23 mouse cellular contexts compared by ENCODE assay signal in the genomic region with DNA sequence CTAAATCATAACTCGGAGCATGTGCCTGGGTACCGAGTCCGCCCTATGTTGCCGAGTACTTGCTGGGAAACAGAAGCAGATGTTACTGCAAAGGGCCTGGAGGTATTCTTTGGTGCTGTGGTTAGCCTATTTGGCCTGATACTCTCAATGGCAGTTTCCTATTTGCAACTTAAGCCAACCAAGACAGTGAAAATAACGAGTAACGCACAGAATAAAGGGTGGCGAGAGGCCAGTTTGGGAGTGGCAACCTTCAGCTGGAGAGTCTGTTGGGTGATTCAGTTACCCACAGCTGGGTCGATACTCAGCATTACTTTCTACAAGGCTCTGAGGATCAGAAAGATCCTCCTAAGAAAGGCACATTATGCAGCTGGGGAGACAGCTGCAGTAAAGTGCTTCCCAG.
A peak's percentile ranks its signal among the peaks of the same experiment; 100 is the strongest.
DNase-seq lines count a peak whose midpoint lies in the region; ATAC-seq and TF ChIP-seq lines count a peak whose summit lies in the region.
"Had no signal": no experiment of that assay in that cellular context is flagged by ENCODE, and none has a peak within 500 bp of the region (broad histone marks: within the 10 kb centered on the region; RNA-seq: fewer than 3 reads in every experiment).

No protein-coding gene starts in this region.

- no peak overlapping the region for H3K4me2 ChIP-seq in lung, embryonic 14.5 days
- H3K4me2 ChIP-seq in embryonic facial prominence, embryonic 14.5 days (ENCODE audit: low read depth, low read length) = no peak overlapping the region
- H3K4me2 ChIP-seq in limb, embryonic 15.5 days = no peak overlapping the region
- H3K4me2 ChIP-seq in hindbrain, embryonic 11.5 days (replicated peaks; ENCODE audit: low read depth, low read length) = no peak overlapping the region
- H3K4me2 ChIP-seq: forebrain, embryonic 13.5 days; heart, embryonic 13.5 days; hindbrain, embryonic 12.5 days had no signal

- WGBS in lung, embryonic 14.5 days = 59% methylated on average over 8 of the region's 8 CpGs
- 55% methylated on average over 8 of the region's 8 CpGs for WGBS in embryonic facial prominence, embryonic 14.5 days
- WGBS in limb, embryonic 15.5 days = 48% methylated on average over 8 of the region's 8 CpGs
- WGBS in hindbrain, embryonic 11.5 days = 92% methylated on average over 8 of the region's 8 CpGs

- no peak for DNase-seq in lung, embryonic 14.5 days
- DNase-seq in lung, postnatal 4 days = no peak
- peak; percentile 47 for DNase-seq in 3T3-L1 (ENCODE audit: low read depth, low spot score)
- peak; percentile 49 for DNase-seq in embryonic facial prominence, embryonic 14.5 days (ENCODE audit: low spot score)
- no peak for DNase-seq in c-Kit-positive CD71-positive TER-119-positive erythroid progenitor cells, embryonic 14.5 days (ENCODE audit: low spot score)
- DNase-seq in hindbrain, embryonic 11.5 days (ENCODE audit: low spot score) = no peak
- DNase-seq: adrenal gland, postnatal 10 days; B cell, adult 2 months; cerebellum, adult 11-12 months; cerebellum, adult 9-10 months; cerebellum, postnatal 25 days; forebrain, postnatal 0 days; gastrocnemius, postnatal 36 days; heart, adult 11 months; heart, postnatal 36 days had no signal

- no peaks in the 10 kb centered on the region for H3K27me3 ChIP-seq in lung, embryonic 14.5 days (ENCODE audit: insufficient read depth, low read length)
- H3K27me3 ChIP-seq in embryonic facial prominence, embryonic 14.5 days (replicated peaks; ENCODE audit: control insufficient read depth, insufficient read depth, low read length) = no peaks in the 10 kb centered on the region
- H3K27me3 ChIP-seq in limb, embryonic 15.5 days = no peaks in the 10 kb centered on the region
- H3K27me3 ChIP-seq in hindbrain, embryonic 11.5 days (ENCODE audit: control insufficient read depth, insufficient read depth, low read length) = no peaks in the 10 kb centered on the region
- H3K27me3 ChIP-seq: forebrain, embryonic 13.5 days; heart, embryonic 13.5 days; hindbrain, embryonic 12.5 days had no signal

- H3K9me3 ChIP-seq in lung, embryonic 14.5 days (ENCODE audit: low read depth, low read length) = no peaks in the 10 kb centered on the region
- no peaks in the 10 kb centered on the region for H3K9me3 ChIP-seq in embryonic facial prominence, embryonic 14.5 days (ENCODE audit: control insufficient read depth, low read length)
- H3K9me3 ChIP-seq in limb, embryonic 15.5 days = no peaks in the 10 kb centered on the region
- no peaks in the 10 kb centered on the region for H3K9me3 ChIP-seq in hindbrain, embryonic 11.5 days (ENCODE audit: control insufficient read depth, low read length)
- H3K9me3 ChIP-seq: forebrain, embryonic 13.5 days; G1E; heart, embryonic 13.5 days; hindbrain, embryonic 12.5 days had no signal

- H3K27ac ChIP-seq in lung, embryonic 14.5 days (ENCODE audit: low read depth) = peak overlapping the region; percentile 26; the same call in 1 of the 2 replicates
- H3K27ac ChIP-seq in embryonic facial prominence, embryonic 14.5 days (replicated peaks; ENCODE audit: low read depth, low read length) = no peak overlapping the region
- no peak overlapping the region for H3K27ac ChIP-seq in limb, embryonic 15.5 days
- H3K27ac ChIP-seq in hindbrain, embryonic 11.5 days (ENCODE audit: low read depth, low read length) = no peak overlapping the region
- H3K27ac ChIP-seq: forebrain, embryonic 13.5 days; heart, embryonic 13.5 days had no signal

- H3K4me3 ChIP-seq in lung, embryonic 14.5 days (ENCODE audit: low read depth, low read length) = no peak overlapping the region
- no peak overlapping the region for H3K4me3 ChIP-seq in embryonic facial prominence, embryonic 14.5 days (ENCODE audit: low read depth, low read length)
- no peak overlapping the region for H3K4me3 ChIP-seq in limb, embryonic 15.5 days
- H3K4me3 ChIP-seq in hindbrain, embryonic 11.5 days (ENCODE audit: low read depth, low read length) = no peak overlapping the region
- H3K4me3 ChIP-seq: forebrain, embryonic 13.5 days; heart, embryonic 13.5 days; hindbrain, embryonic 12.5 days had no signal

- no peak overlapping the region for H3K9ac ChIP-seq in lung, embryonic 14.5 days
- H3K9ac ChIP-seq in embryonic facial prominence, embryonic 14.5 days (ENCODE audit: low read depth, low read length) = no peak overlapping the region
- no peak overlapping the region for H3K9ac ChIP-seq in limb, embryonic 15.5 days
- H3K9ac ChIP-seq in hindbrain, embryonic 11.5 days (ENCODE audit: low read depth, low read length) = no peak overlapping the region
- H3K9ac ChIP-seq: forebrain, embryonic 13.5 days; forebrain, postnatal 0 days; heart, embryonic 13.5 days; hindbrain, embryonic 12.5 days had no signal

- H3K36me3 ChIP-seq in lung, embryonic 14.5 days (ENCODE audit: insufficient read depth) = no peaks in the 10 kb centered on the region
- H3K36me3 ChIP-seq in embryonic facial prominence, embryonic 14.5 days (ENCODE audit: control insufficient read depth, insufficient read depth, low read length) = no peaks in the 10 kb centered on the region
- H3K36me3 ChIP-seq in limb, embryonic 15.5 days = no peaks in the 10 kb centered on the region
- H3K36me3 ChIP-seq in hindbrain, embryonic 11.5 days (ENCODE audit: control insufficient read depth, insufficient read depth, low read length) = no peaks in the 10 kb centered on the region
- H3K36me3 ChIP-seq: G1E; heart, embryonic 13.5 days; hindbrain, embryonic 12.5 days had no signal

- H3K4me1 ChIP-seq in lung, embryonic 14.5 days (ENCODE audit: insufficient read depth) = peaks cover 9% of the 10 kb centered on the region
- H3K4me1 ChIP-seq in embryonic facial prominence, embryonic 14.5 days (ENCODE audit: control insufficient read depth, insufficient read depth, low read length) = peaks cover 8% of the 10 kb centered on the region
- peaks cover 17% of the 10 kb centered on the region for H3K4me1 ChIP-seq in limb, embryonic 15.5 days
- no peaks in the 10 kb centered on the region for H3K4me1 ChIP-seq in hindbrain, embryonic 11.5 days (replicated peaks; ENCODE audit: control insufficient read depth, insufficient read depth, low read length)
- H3K4me1 ChIP-seq: hindbrain, embryonic 12.5 days had no signal

- no peak for TF ChIP-seq CTCF in lung, embryonic 14.5 days (IDR thresholded peaks at IDR 0.05; ENCODE audit: low read depth)

- ATAC-seq in lung, embryonic 14.5 days (ENCODE audit: insufficient read depth) = no peak
- 0 out of 2 replicates have a peak, but pooled peaks have one; percentile 33 for ATAC-seq in embryonic facial prominence, embryonic 14.5 days (ENCODE audit: low read depth)
- ATAC-seq in limb, embryonic 15.5 days (ENCODE audit: insufficient number of reproducible peaks, low FRiP score, low TSS enrichment, low read depth) = 0 out of 2 replicates have a peak, but pooled peaks have one; percentile 19
- no peak for ATAC-seq in hindbrain, embryonic 11.5 days (ENCODE audit: low FRiP score)
- ATAC-seq: CD4-positive, CD25-positive, alpha-beta regulatory T cell, adult 4 months; forebrain, embryonic 13.5 days; forebrain, postnatal 0 days; hindbrain, embryonic 16.5 days; inflammation-experienced regulatory T-cells, adult 6 months had no signal

Comparison
In these comparisons a context has a peak if more than half of its experiments do, and no peak if none do; other contexts are left out.
1. ATAC-seq: peak in embryonic facial prominence, embryonic 14.5 days (single experiment) and limb, embryonic 15.5 days (single experiment); none in lung, embryonic 14.5 days (single experiment) and hindbrain, embryonic 11.5 days (single experiment).
2. DNase-seq: peak in 3T3-L1 (single experiment) and embryonic facial prominence, embryonic 14.5 days (single experiment); none in lung, embryonic 14.5 days (single experiment), lung, postnatal 4 days (0 of 2), c-Kit-positive CD71-positive TER-119-positive erythroid progenitor cells, embryonic 14.5 days (single experiment) and hindbrain, embryonic 11.5 days (single experiment).